ENCODE assay signal across 8 mouse cellular contexts in genomic region chr17:29347645-29348256, GRCm38 (mm10). TPM values are rescaled to one million over a fixed set of nuclear protein-coding genes. Genes with fewer than 3 reads are reported as not detected.
A peak's percentile ranks its signal among the peaks of the same experiment; 100 is the strongest.
DNase-seq lines count a peak whose midpoint lies in the region; ATAC-seq lines count a peak whose summit lies in the region.

TSS of gene Mtch1 (minus strand) at chr17:29347934.

- ATAC-seq in common myeloid progenitor, adult 5-6 weeks (replicated peaks; ENCODE audit: low read depth, poor library complexity, severe bottlenecking) = peak; percentile 98

- peak within 1 kb of the TSS; percentile 93 for H3K4me3 ChIP-seq in megakaryocyte, embryonic 14.5 days (replicated peaks)

- H3K9me3 ChIP-seq in megakaryocyte, embryonic 14.5 days = no peaks in the 10 kb centered on the region

- peaks cover 24% of the 10 kb centered on the region for H3K36me3 ChIP-seq in megakaryocyte, embryonic 14.5 days (replicated peaks; ENCODE audit: low read length)

- DNase-seq in ZHBTc4 (ENCODE audit: low read depth, low spot score) = peak; percentile 100
- DNase-seq in gastrocnemius, adult 8-10 months (ENCODE audit: low spot score in 2 of 2) = peak; percentile 97 to 99
- DNase-seq in hindlimb bud, embryonic 11.5 days (ENCODE audit: extremely low spot score, low read depth, low spot score) = peak; percentile 83
- DNase-seq in left cerebral cortex, adult 8-10 months (ENCODE audit: low spot score in 2 of 2) = peak; percentile 91 to 97
- DNase-seq in right cerebral cortex, postnatal 10 days (ENCODE audit: low spot score in 2 of 2) = peak; percentile 98
- DNase-seq in urinary bladder, postnatal 25 days (ENCODE audit: low spot score) = peak; percentile 100

- peaks cover 54% of the 10 kb centered on the region for H3K4me1 ChIP-seq in megakaryocyte, embryonic 14.5 days

- H3K27me3 ChIP-seq in megakaryocyte, embryonic 14.5 days (replicated peaks) = no peaks in the 10 kb centered on the region

RNA-seq across cellular contexts. Expression of gene Mtch1, which starts in this region (rescaled TPM):
- total RNA-seq in common myeloid progenitor, adult 5-6 weeks (2017) = 56.5 and 76.6 TPM in 2 replicates
- total RNA-seq in gastrocnemius, adult 8-10 months (2022) = 10 to 100 TPM; 74.1 to 82.3 (median 80.3) TPM
- total RNA-seq in left cerebral cortex, adult 8-10 months (2022) = 100 to 1,000 TPM; 565 to 601 (median 593) TPM
- polyA plus RNA-seq in megakaryocyte, embryonic 14.5 days (2012; ENCODE audit: insufficient read depth, low replicate concordance) = 140 and 280 TPM in 2 replicates

Comparison
In these comparisons a context has a peak if more than half of its experiments do, and no peak if none do; other contexts are left out.
1. Peak in every context shown above with its lines: DNase-seq, ATAC-seq and H3K4me3 ChIP-seq.